Mouse (Mus musculus): ENCODE measurements around the gene Dlgap5. TPM values are rescaled to one million over a fixed set of nuclear protein-coding genes. Genes with fewer than 3 reads are reported as not detected.
"Not testable (repeated sequence)": the region's sequence is repeated elsewhere in the genome, so short reads cannot be mapped to it uniquely, and the experiment has no call there.

Gene Dlgap5
- 11.5 and 16.3 TPM in 2 replicates for polyA plus RNA-seq (2012; rRNA removed)

DNA sequence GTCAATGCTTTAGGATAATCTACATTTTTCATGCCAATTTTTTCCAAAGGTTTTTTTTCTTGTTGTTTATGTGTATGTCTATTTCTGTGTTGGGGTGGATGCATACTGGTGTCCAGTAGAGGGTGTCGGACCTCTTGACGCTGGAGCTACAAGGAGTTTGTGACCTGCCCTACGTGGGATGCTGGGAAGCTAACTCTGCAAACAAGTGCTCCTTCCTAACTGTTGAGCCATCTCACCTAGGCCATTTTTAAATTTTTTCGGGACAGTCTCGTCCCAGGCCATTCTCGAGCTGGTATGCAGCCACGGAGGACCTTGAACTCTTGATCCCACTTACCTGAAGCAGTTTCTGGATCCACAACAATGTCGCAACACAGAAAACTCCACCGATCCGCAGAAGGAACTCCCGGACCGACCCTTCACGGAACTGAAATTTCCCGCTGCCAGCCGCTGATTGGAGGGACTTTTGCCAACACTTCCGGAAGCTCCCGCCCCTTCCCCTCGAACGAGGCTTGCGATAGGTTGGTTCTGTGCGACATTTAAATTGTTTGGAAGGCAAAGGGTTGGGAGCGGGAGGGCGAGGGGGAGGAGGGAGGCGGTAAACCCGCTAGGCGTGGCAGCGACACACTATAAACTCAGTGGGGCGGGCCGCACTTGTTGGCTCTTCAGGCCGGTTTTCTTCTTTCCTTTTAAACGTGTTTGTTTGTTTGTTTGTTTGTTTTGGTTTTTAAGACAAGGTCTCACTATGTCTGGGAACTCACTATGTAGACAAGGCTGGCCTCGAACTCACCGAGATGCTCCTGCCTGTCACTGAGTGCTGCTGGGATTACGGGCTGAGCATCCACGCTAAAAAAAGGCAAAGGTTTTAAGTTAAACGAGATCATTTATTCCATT, at the start of gene Dlgap5:
Gene Dlgap5 (minus strand): TSS at position 633 of the 891 bp plus-strand sequence.
- TF ChIP-seq CTCF (IDR thresholded peaks at IDR 0.05; ENCODE audit: borderline replicate concordance, extremely low read depth, insufficient read depth, insufficient read length), result no peak
- no peak for TF ChIP-seq POLR2A (IDR thresholded peaks at IDR 0.05; ENCODE audit: borderline replicate concordance, extremely low read depth, insufficient read depth, insufficient read length, poor library complexity, severe bottlenecking)
- DNase-seq (ENCODE audit: low read depth), result peak; percentile 97

DNA sequence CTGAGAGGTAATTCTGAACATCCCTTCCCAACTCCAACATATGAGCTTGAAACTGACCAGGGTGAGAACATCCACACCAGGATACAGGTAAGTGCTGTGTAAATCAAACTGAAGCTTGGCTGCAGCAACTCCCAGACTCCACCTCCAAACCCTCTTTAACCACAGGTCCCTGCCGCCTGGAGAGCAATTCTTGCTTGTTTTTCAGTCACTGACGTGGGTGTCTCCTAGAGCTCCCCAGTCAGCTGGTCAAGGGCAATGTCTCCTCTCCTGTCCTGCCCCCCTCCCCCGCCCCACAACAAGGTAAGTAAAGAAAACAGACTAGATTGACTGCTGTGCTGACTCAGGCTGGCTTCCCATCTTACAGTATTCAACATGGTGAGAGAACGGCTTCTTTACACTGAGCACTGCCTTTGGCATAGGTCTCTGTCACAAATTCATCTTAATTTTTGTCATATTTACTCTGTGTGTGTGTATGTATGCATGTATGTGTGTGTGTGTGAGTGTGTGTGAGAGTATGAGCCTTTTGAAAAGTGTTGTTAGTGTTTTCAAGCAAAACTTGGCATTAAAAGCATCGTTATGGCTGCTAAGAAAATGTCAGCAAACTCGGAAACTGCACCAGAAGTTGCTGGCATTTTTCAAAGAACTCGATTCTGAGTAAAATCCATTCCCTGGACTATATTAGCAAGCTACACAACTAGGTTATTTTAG, 47.4 kb upstream of the Dlgap5 start:
- TF ChIP-seq CTCF (IDR thresholded peaks at IDR 0.05; ENCODE audit: borderline replicate concordance, extremely low read depth, insufficient read depth, insufficient read length) (no peak), POLR2A (IDR thresholded peaks at IDR 0.05; ENCODE audit: borderline replicate concordance, extremely low read depth, insufficient read depth, insufficient read length, poor library complexity, severe bottlenecking) (no peak)
- DNase-seq (ENCODE audit: low read depth), result peak; percentile 59

DNA sequence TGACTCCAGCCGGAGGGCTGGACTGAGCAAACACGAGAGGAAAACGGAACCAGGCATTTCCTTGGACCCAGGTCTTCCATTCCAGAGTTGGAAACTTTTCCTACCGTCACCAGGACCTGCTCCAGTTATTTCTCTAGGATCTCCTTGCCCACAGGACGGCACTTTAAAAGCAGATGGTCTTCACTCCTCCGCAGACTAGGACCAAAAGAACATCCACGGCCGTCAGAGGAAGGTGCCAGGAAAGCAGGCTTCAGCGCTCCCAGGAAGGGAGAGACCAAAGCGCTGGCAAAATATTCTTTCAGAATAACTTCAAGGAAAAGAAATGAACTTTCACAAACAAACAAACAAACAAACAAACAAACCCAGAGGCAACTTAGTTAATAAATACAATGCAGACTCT, 46.2 kb upstream of the Dlgap5 start:
- TF ChIP-seq POLR2A (IDR thresholded peaks at IDR 0.05; ENCODE audit: borderline replicate concordance, extremely low read depth, insufficient read depth, insufficient read length, poor library complexity, severe bottlenecking) (no peak), CTCF (IDR thresholded peaks at IDR 0.05; ENCODE audit: borderline replicate concordance, extremely low read depth, insufficient read depth, insufficient read length) (no peak)

GRCm38 (mm10) chr14:47462877-47463460, 44.8 kb upstream of the Dlgap5 start:
- TF ChIP-seq CTCF (IDR thresholded peaks at IDR 0.05; ENCODE audit: borderline replicate concordance, extremely low read depth, insufficient read depth, insufficient read length), result no peak
- TF ChIP-seq POLR2A (IDR thresholded peaks at IDR 0.05; ENCODE audit: borderline replicate concordance, extremely low read depth, insufficient read depth, insufficient read length, poor library complexity, severe bottlenecking), result no peak
- DNase-seq (ENCODE audit: low read depth), result peak; percentile 61

More for the DNA sequence above, 46.2 kb upstream of the Dlgap5 start:
- DNase-seq (ENCODE audit: low read depth), result no peak

DNA sequence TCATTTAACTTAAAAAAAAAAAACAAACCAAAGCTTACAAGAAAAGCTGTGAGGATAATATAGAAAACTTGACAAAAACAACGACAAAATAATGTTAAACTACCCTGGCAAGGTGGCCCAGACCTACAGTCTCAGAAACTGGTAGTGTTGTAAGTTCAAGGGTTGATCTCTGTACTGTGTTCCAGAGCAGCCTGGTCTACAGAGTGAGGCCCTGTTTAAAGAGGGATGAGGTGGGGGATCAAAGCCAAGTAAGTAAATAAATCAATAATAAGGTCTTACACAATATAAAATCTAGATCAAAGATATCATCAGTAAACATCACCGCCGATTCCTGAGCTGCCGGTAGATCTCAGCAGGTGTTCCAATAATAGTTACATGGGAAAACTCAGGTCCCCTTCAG, 44.2 kb upstream of the Dlgap5 start:
- no peak for DNase-seq (ENCODE audit: low read depth)
- TF ChIP-seq POLR2A (IDR thresholded peaks at IDR 0.05; ENCODE audit: borderline replicate concordance, extremely low read depth, insufficient read depth, insufficient read length, poor library complexity, severe bottlenecking) (no peak), CTCF (IDR thresholded peaks at IDR 0.05; ENCODE audit: borderline replicate concordance, extremely low read depth, insufficient read depth, insufficient read length) (no peak)

GRCm38 (mm10) chr14:47461997-47462396, 43.8 kb upstream of the Dlgap5 start:
- TF ChIP-seq POLR2A (IDR thresholded peaks at IDR 0.05; ENCODE audit: borderline replicate concordance, extremely low read depth, insufficient read depth, insufficient read length, poor library complexity, severe bottlenecking) (no peak), CTCF (IDR thresholded peaks at IDR 0.05; ENCODE audit: borderline replicate concordance, extremely low read depth, insufficient read depth, insufficient read length) (no peak)
- no peak for DNase-seq (ENCODE audit: low read depth)

DNA sequence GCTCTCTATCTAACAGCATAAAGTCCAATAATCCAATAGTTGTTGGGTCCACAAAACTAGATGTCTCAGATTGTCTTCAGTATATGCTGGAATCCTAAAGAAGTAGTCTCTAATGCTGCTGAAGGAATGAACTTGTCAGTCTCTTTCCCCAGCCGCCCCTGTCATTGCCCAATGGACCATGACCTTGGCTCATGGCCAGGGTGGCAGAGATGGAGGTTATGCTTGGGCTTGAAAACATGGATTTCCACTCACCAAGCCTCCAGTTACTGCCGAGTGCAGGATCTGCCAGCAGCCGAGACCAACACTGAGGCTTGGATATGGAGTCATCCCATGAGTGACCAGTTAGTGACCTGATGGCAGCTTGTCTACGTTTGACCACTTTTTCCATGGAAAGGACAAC, 41.3 kb upstream of the Dlgap5 start:
- TF ChIP-seq CTCF (IDR thresholded peaks at IDR 0.05; ENCODE audit: borderline replicate concordance, extremely low read depth, insufficient read depth, insufficient read length), result no peak
- TF ChIP-seq POLR2A (IDR thresholded peaks at IDR 0.05; ENCODE audit: borderline replicate concordance, extremely low read depth, insufficient read depth, insufficient read length, poor library complexity, severe bottlenecking), result no peak
- no peak for DNase-seq (ENCODE audit: low read depth)

- not testable (repeated sequence) for DNase-seq (ENCODE audit: low read depth)
Observed at GRCm38 (mm10) chr14:47450121-47450520, 31.9 kb upstream of the Dlgap5 start, which contains the start of gene Fbxo34. TSS of gene Fbxo34 (plus strand) at chr14:47450421.

DNA sequence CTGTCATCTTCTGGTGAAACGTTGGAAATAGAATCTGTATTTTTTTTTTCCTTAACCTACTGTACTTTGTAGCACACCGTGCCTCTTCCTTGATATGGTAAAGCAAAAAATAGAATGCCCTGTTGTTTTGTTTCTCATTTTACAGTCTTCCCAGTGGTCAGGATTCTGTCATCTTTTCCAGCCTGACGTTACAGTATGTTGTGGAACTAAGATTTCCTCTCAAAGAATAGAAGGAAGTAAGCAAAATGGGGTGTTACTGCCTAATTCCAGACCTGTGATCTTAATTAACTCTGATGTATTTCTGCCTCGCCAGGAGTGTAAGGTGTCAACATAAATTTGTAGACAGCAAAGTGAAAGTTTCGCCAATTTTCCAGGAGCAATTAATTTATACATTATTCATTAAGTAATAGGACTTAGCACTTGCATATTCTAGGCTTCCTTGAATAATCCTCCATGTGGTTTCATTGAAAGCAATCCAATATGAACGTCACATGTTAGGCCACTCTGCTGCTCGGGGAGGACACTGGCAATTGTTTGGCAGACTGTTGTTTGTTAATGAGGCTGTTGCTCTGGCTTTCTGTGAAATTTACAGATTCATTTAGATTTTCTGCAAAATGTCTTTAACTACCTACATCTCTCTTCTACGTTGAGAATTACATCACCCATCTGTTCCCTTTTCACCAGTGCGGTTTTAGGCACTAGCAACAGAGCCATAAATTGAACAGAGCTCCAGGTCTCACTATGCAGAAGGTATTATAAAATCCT, 27.3 kb upstream of the Dlgap5 start:
- peak; percentile 75 for DNase-seq (ENCODE audit: low read depth)

DNA sequence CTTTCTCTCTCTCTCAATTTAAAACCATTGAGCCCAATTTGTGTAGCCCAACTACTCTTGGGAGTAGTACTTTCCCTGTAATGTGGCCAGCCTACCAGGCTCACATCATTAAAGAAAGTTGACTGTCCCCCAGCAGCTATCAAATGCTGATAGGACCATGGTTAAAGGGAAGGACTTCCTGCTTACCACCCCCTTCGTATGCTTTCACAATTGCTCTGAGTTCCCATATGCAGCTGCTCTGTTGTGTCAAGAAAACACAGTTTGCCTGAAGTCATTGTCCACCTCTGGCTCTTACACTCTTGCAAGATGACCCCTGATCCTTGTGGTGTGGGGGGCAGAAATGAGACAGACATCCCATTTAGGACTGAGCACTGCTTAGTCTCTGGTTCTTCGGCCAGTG, 26.7 kb upstream of the Dlgap5 start:
- DNase-seq (ENCODE audit: low read depth), result no peak
- TF ChIP-seq POLR2A (IDR thresholded peaks at IDR 0.05; ENCODE audit: borderline replicate concordance, extremely low read depth, insufficient read depth, insufficient read length, poor library complexity, severe bottlenecking), result no peak
- no peak for TF ChIP-seq CTCF (IDR thresholded peaks at IDR 0.05; ENCODE audit: borderline replicate concordance, extremely low read depth, insufficient read depth, insufficient read length)

More for the DNA sequence above, 27.3 kb upstream of the Dlgap5 start:
- TF ChIP-seq POLR2A (IDR thresholded peaks at IDR 0.05; ENCODE audit: borderline replicate concordance, extremely low read depth, insufficient read depth, insufficient read length, poor library complexity, severe bottlenecking), result no peak
- no peak for TF ChIP-seq CTCF (IDR thresholded peaks at IDR 0.05; ENCODE audit: borderline replicate concordance, extremely low read depth, insufficient read depth, insufficient read length)

DNA sequence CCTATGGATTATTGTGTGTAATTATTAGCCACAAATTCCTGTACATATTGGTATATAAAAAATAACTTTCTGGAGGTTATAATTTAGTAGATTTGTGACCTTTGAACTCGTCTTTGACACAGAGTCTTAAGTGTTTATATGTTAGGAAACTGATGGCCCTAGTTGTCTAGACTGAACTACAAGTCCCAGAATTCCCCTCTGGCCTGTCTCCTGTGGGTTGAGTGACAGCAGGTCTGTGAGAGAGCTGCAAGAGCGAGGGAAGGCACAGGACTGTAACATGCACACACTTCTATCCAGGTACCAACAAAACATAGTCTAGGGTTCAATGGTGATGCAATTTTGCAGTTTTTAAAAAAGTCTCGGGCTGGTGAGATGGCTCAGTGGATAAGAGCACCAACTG, 20.7 kb upstream of the Dlgap5 start:
- TF ChIP-seq POLR2A (IDR thresholded peaks at IDR 0.05; ENCODE audit: borderline replicate concordance, extremely low read depth, insufficient read depth, insufficient read length, poor library complexity, severe bottlenecking) (no peak), CTCF (IDR thresholded peaks at IDR 0.05; ENCODE audit: borderline replicate concordance, extremely low read depth, insufficient read depth, insufficient read length) (no peak)

More for the DNA sequence above, 20.7 kb upstream of the Dlgap5 start:
- DNase-seq (ENCODE audit: low read depth), result no peak

Data from brain, embryonic 14.5 days (tissue).